Mouse (Mus musculus) MEL (cell line): Measurements from ENCODE around the gene Alkbh4. TPM values are rescaled to one million over a fixed set of nuclear protein-coding genes. Genes with fewer than 3 reads are reported as not detected.
"Not testable (repeated sequence)": the region's sequence is repeated elsewhere in the genome, so short reads cannot be mapped to it uniquely, and the experiment has no call there.

Experiments
- DNase-seq: peaks from one replicate; pipeline ENCODE4 v3.0.0; 2011; ENCODE audit warnings: low read depth, low spot score
- H3K27ac ChIP-seq: 2 replicates; pipeline ENCODE4 v1.5.1; 2012; ENCODE audit warnings: low read depth, mild to moderate bottlenecking, control low read depth, low read length, moderate library complexity; ENCODE audit not compliant: control insufficient read depth
- H3K27me3 ChIP-seq, 2 experiments: fragments of 150-350 bp in 1 of 2; sonication (generic) in 1 of 2; 2 replicates each; pipeline ENCODE4 v1.6.1; 2012; ENCODE audit warnings: low read length in 2 of 2, mild to moderate bottlenecking in 2 of 2, improper control_type of control experiment in 1 of 2, moderate library complexity in 1 of 2; ENCODE audit not compliant: insufficient read depth in 2 of 2, control insufficient read depth in 1 of 2
- H3K36me3 ChIP-seq, 2 experiments: 2 replicates each; pipeline ENCODE4 v1.6.1; 2012 to 2014; ENCODE audit warnings: low read length in 2 of 2, improper control_type of control experiment in 1 of 2, inconsistent platforms in 1 of 2, mild to moderate bottlenecking in 1 of 2; ENCODE audit not compliant: insufficient read depth in 2 of 2, control insufficient read depth in 1 of 2
- H3K4me1 ChIP-seq, 2 experiments: fragments of 150-350 bp in 1 of 2; sonication (generic) in 1 of 2; 2 replicates each; pipeline ENCODE4 v1.6.1; 2012; ENCODE audit warnings: low read length in 2 of 2, improper control_type of control experiment in 1 of 2, mild to moderate bottlenecking in 1 of 2; ENCODE audit not compliant: insufficient read depth in 2 of 2, control insufficient read depth in 1 of 2
- H3K4me3 ChIP-seq, 2 experiments: fragments of 150-350 bp in 1 of 2; sonication (generic) in 1 of 2; 2 replicates each; pipeline ENCODE4 v1.5.1; 2012; ENCODE audit warnings: low read depth in 2 of 2, low read length in 2 of 2, mild to moderate bottlenecking in 2 of 2, moderate library complexity in 2 of 2, control low read depth in 1 of 2, improper control_type of control experiment in 1 of 2; ENCODE audit not compliant: control insufficient read depth in 1 of 2, insufficient read depth in 1 of 2
- H3K79me2 ChIP-seq: 2 replicates; pipeline ENCODE4 v1.6.1; 2012; ENCODE audit warnings: mild to moderate bottlenecking, low read length, moderate library complexity; ENCODE audit not compliant: control insufficient read depth, poor library complexity, insufficient read depth
- H3K9ac ChIP-seq: 2 replicates; pipeline ENCODE4 v1.6.1; 2012; ENCODE audit warnings: low read depth, mild to moderate bottlenecking, control low read depth, low read length, moderate library complexity; ENCODE audit not compliant: control insufficient read depth, poor library complexity, severe bottlenecking
- H3K9me3 ChIP-seq: fragments of 150-350 bp; sonication (generic); replicated peaks from 2 replicates; pipeline ENCODE4 v1.6.1; 2012; ENCODE audit warnings: mild to moderate bottlenecking, low read length, improper control_type of control experiment, moderate library complexity; ENCODE audit not compliant: insufficient read depth
- BHLHE40 ChIP-seq: IDR thresholded peaks from 2 replicates; pipeline ENCODE4 v1.6.1; 2012; ENCODE audit warnings: low read depth, mild to moderate bottlenecking, inconsistent platforms, low read length, improper control_type of control experiment, borderline replicate concordance
- CHD1 ChIP-seq: IDR thresholded peaks from 2 replicates; pipeline ENCODE4 v1.6.1; 2012; ENCODE audit warnings: low read depth, mild to moderate bottlenecking, inconsistent platforms, low read length, improper control_type of control experiment
- E2F4 ChIP-seq: IDR thresholded peaks from 2 replicates; pipeline ENCODE4 v1.6.1; 2011; ENCODE audit warnings: low read depth, low read length, improper control_type of control experiment, borderline replicate concordance
- ELF1 ChIP-seq: IDR thresholded peaks from 2 replicates; pipeline ENCODE4 v1.6.1; 2014; ENCODE audit warnings: low read depth, mild to moderate bottlenecking, inconsistent platforms, low read length, improper control_type of control experiment, moderate library complexity
- EP300 ChIP-seq, 2 experiments: IDR thresholded peaks; 2 replicates each; pipeline ENCODE4 v1.6.1; 2011; ENCODE audit warnings: improper control_type of control experiment in 2 of 2, low read length in 2 of 2, low read depth in 1 of 2, mild to moderate bottlenecking in 1 of 2
- GABPA ChIP-seq: IDR thresholded peaks from 2 replicates; pipeline ENCODE4 v1.6.1; 2012; ENCODE audit warnings: low read depth, mild to moderate bottlenecking, inconsistent platforms, low read length, improper control_type of control experiment, moderate library complexity
- KAT2A ChIP-seq: conservative IDR thresholded peaks from 2 replicates; pipeline ENCODE4 v1.6.1; 2012; ENCODE audit warnings: low read depth, low read length, improper control_type of control experiment, inconsistent platforms
- MAFK ChIP-seq: IDR thresholded peaks from 2 replicates; pipeline ENCODE4 v1.6.1; 2011; ENCODE audit warnings: low read depth, mild to moderate bottlenecking, low read length, improper control_type of control experiment, borderline replicate concordance
- MXI1 ChIP-seq: IDR thresholded peaks from 2 replicates; pipeline ENCODE4 v1.6.1; 2011; ENCODE audit warnings: mild to moderate bottlenecking, low read depth, low read length, improper control_type of control experiment
- MYB ChIP-seq: IDR thresholded peaks from 2 replicates; pipeline ENCODE4 v1.6.1; 2011; ENCODE audit warnings: mild to moderate bottlenecking, low read depth, low read length, improper control_type of control experiment
- NELFE ChIP-seq: IDR thresholded peaks from 2 replicates; pipeline ENCODE4 v1.6.1; 2011; ENCODE audit warnings: low read depth, low read length, improper control_type of control experiment
- NRF1 ChIP-seq: IDR thresholded peaks from 2 replicates; pipeline ENCODE4 v1.6.1; 2014; ENCODE audit warnings: low read depth, mild to moderate bottlenecking, inconsistent platforms, low read length, improper control_type of control experiment, moderate library complexity; ENCODE audit not compliant: poor library complexity, insufficient read depth, severe bottlenecking
- POLR2AphosphoS2 ChIP-seq: IDR thresholded peaks from 2 replicates; pipeline ENCODE4 v1.6.1; 2011; ENCODE audit warnings: low read length, improper control_type of control experiment
- POLR2AphosphoS5 ChIP-seq: IDR thresholded peaks from 2 replicates; pipeline ENCODE4 v1.6.1; 2012; ENCODE audit warnings: low read depth, borderline replicate concordance, mild to moderate bottlenecking, inconsistent platforms, low read length, moderate library complexity, mixed read lengths
- RAD21 ChIP-seq: IDR thresholded peaks from 2 replicates; pipeline ENCODE4 v1.6.1; 2011; ENCODE audit warnings: mild to moderate bottlenecking, low read depth, low read length, improper control_type of control experiment
- RCOR1 ChIP-seq: IDR thresholded peaks from 2 replicates; pipeline ENCODE4 v1.6.1; 2012; ENCODE audit warnings: low read depth, mild to moderate bottlenecking, inconsistent platforms, low read length, improper control_type of control experiment
- SIN3A ChIP-seq: IDR thresholded peaks from 2 replicates; pipeline ENCODE4 v1.6.1; 2012; ENCODE audit warnings: low read length, improper control_type of control experiment, inconsistent platforms
- TAL1 ChIP-seq: IDR thresholded peaks from 2 replicates; pipeline ENCODE4 v1.6.1; 2012; ENCODE audit warnings: mild to moderate bottlenecking, inconsistent platforms, low read length, moderate library complexity, mixed read lengths
- TCF12 ChIP-seq: IDR thresholded peaks from 2 replicates; pipeline ENCODE4 v1.6.1; 2014; ENCODE audit warnings: low read depth, mild to moderate bottlenecking, inconsistent platforms, low read length, improper control_type of control experiment, moderate library complexity
- USF1 ChIP-seq: IDR thresholded peaks from 2 replicates; pipeline ENCODE4 v1.6.1; 2014; ENCODE audit warnings: low read depth, mild to moderate bottlenecking, inconsistent platforms, low read length, improper control_type of control experiment, moderate library complexity
- ZC3H11A ChIP-seq: IDR thresholded peaks from 2 replicates; pipeline ENCODE4 v1.6.1; 2012; ENCODE audit warnings: low read depth, mild to moderate bottlenecking, inconsistent platforms, low read length, improper control_type of control experiment
- polyA plus RNA-seq, 2 experiments: library from polyadenylated mRNA; stranded (reverse) in 1 of 2; unstranded in 1 of 2; fragments of >175 nt in 1 of 2; fragments of >200 nt in 1 of 2; gene quantifications; 2 replicates each; pipeline versions ENCODE4 v1.2.1 to v1.2.4; 2012; ENCODE audit warnings: low replicate concordance in 2 of 2, low read depth in 1 of 2; ENCODE audit not compliant: insufficient read length in 2 of 2, insufficient read depth in 1 of 2, missing spikeins in 1 of 2
- total RNA-seq: library from RNA; depleted of rRNA; stranded (reverse); fragments of 300-350 nt; gene quantifications from 2 replicates; pipeline ENCODE4 v1.2.3, GENCODE M21; 2012

Alkbh4 gene
- total and polyA plus RNA-seq, 3 experiments, result 23.2 to 24.2 TPM; not detected in 1

DNA sequence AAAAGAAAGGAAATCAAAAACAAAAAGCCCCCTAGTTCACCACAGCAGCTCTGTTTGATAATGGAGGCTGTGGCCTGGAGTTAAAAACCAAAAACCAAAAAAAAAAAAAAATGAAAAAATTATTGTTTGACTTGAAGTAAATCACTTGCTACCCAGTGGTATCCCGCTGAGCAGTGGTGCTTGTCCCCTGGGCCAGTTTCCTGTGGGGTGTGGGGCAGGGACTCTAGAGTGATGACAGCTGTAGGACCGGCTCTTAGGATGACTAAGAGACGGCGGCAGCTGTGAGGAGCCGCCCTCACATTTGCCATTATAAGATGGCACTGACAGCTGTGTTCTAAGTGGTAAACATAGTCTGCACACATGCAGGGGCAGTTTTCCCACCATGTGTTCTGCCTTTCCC is 19.5 kb downstream of the Alkbh4 start (continued):
- TF ChIP-seq SIN3A (no peak), CHD1 (no peak), TAL1 (no peak)

DNA sequence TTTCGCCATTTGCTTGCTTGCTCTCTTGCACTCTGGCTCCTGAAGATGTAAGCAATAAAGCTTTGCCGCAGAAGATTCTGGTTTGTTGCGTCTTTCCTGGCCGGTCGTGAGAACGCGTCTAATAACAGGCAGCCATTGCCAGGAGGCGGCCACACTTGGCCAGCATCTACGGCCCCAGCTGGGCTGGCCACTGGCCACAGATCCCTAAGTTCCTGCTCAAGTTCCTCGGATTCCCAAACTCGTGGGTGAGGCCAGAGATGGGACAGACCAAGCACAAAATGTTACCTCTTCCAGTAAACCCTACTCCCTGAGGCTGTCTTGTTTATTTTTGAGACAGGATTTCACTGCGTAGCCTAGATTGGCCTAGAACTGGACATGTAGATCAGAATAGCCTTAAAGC is 24.1 kb downstream of the Alkbh4 start:
- not testable (repeated sequence) for DNase-seq, H3K27ac ChIP-seq, H3K36me3 ChIP-seq

DNA sequence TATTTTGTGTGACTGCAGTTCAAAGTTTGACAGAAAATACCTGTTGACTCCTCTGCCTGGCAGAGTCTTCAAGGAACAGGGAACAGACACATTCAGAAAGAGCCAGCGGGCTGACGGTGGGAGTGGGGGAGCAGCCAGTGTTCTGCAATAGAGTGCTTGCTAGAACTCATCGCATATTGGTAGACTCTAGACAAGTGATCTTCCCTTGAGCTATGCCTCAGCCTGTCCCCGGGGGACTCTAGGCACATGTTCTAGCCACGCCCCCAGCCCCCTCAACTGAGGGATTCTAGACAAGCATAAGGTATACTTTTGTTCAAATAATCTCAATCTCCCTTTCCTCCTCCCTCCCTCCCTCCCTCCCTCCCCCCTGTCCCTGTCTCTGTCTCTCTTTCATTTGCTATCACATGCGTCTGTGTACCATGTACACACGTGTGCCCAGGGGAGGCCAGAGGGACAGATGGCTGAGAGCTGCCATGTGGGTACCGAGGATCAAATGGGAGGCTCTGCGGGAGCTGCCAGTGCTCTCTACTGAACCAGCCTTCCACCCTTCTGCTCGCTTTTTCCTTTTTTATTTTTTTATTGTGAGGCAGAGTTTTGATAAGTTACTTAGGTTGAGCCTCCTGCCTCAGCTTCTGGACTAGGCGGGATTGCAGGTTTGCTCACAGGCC is 28.0 kb downstream of the Alkbh4 start:
- Histone ChIP-seq H3K4me1 (no peaks in the 10 kb centered on the region), H3K9me3 (no peaks in the 10 kb centered on the region), H3K79me2 (0 out of 2 replicates have a peak, but pooled peaks cover 2% of the 10 kb centered on the region), H3K9ac (no peak overlapping the region), H3K4me3 (no peak overlapping the region), H3K27me3 (no peaks in the 10 kb centered on the region), H3K27ac (no peak overlapping the region), H3K36me3 (peaks cover 0 to 9% of the 10 kb centered on the region in 2 experiments; a peak in 2 of 4 replicates)
- no peak for DNase-seq
- TF ChIP-seq USF1 (no peak), GABPA (no peak), MXI1 (no peak), E2F4 (no peak), TCF12 (no peak), KAT2A (no peak), MAFK (no peak), NRF1 (no peak), RCOR1 (no peak), NELFE (no peak), BHLHE40 (no peak), MYB (no peak), RAD21 (no peak), ZC3H11A (no peak), POLR2AphosphoS5 (no peak), POLR2AphosphoS2 (no peak), ELF1 (no peak), EP300 (IDR thresholded peaks at IDR 0.05; ENCODE audit: low read depth in 1 of 2, low read length in 2 of 2) (no peak)

More for the DNA sequence above, 24.1 kb downstream of the Alkbh4 start:
- H3K9ac ChIP-seq, H3K4me1 ChIP-seq, H3K79me2 ChIP-seq, H3K9me3 ChIP-seq, H3K27me3 ChIP-seq, H3K4me3 ChIP-seq: not testable (repeated sequence)
